Mouse (Mus musculus) forebrain, postnatal 0 days (tissue): Measurements from ENCODE around the gene Lactb. TPM values are rescaled to one million over a fixed set of nuclear protein-coding genes. Genes with fewer than 3 reads are reported as not detected.

ENCODE experiments used
- ATAC-seq: fragments of 200-750 bp; cut with Nextera tagmentation; 2 replicates; pipeline ENCODE4 v1.8.0; 2017; ENCODE audit warnings: mild to moderate bottlenecking, moderate library complexity
- DNase-seq: peaks from one replicate; pipeline ENCODE4 v3.0.0-alpha.2; 2015
- H3K27ac ChIP-seq: fragments of 300-500 bp; sonication (generic); 2 replicates; pipeline ENCODE4 v1.5.1; 2014; ENCODE audit warnings: low read depth, mild to moderate bottlenecking, antibody characterized with exemption, low read length, moderate library complexity, mixed read lengths
- H3K27me3 ChIP-seq: fragments of 300-500 bp; sonication (generic); 2 replicates; pipeline ENCODE4 v1.6.1; 2014; ENCODE audit warnings: mild to moderate bottlenecking, low read length, mixed read lengths; ENCODE audit not compliant: insufficient read depth
- H3K36me3 ChIP-seq: fragments of 300-500 bp; sonication (generic); 2 replicates; pipeline ENCODE4 v1.6.1; 2014; ENCODE audit warnings: mild to moderate bottlenecking, moderate library complexity; ENCODE audit not compliant: insufficient read depth
- H3K4me1 ChIP-seq: fragments of 300-500 bp; sonication (generic); 2 replicates; pipeline ENCODE4 v1.6.1; 2014; ENCODE audit warnings: antibody characterized with exemption; ENCODE audit not compliant: insufficient read depth
- H3K4me2 ChIP-seq: fragments of 300-500 bp; sonication (generic); 2 replicates; pipeline ENCODE4 v1.6.1; 2014; ENCODE audit warnings: low read depth, mild to moderate bottlenecking, moderate library complexity
- H3K4me3 ChIP-seq: fragments of 300-500 bp; sonication (generic); 2 replicates; pipeline ENCODE4 v1.5.1; 2014; ENCODE audit warnings: low read depth, low read length, mixed read lengths
- H3K9ac ChIP-seq: fragments of 300-500 bp; sonication (generic); 2 replicates; pipeline ENCODE4 v1.6.1; 2014; ENCODE audit warnings: mild to moderate bottlenecking
- H3K9me3 ChIP-seq: fragments of 300-500 bp; sonication (generic); 2 replicates; pipeline ENCODE4 v1.6.1; 2016; ENCODE audit warnings: low read length
- CTCF ChIP-seq: sonication (generic); IDR thresholded peaks from 2 replicates; pipeline ENCODE4 v1.5.1; 2016; ENCODE audit warnings: antibody characterized with exemption, control low read depth, low read depth
- WGBS: fragments of 180-500 bp; shearing (Covaris S2); extraction: QIAGEN DNeasy Blood & Tissue Kit; methylation state at CpG from one replicate; pipeline ENCODE4 v1.1.7; 2014; 5-methylcytosine and 5-hydroxymethylcytosine counted together
- polyA plus RNA-seq: library from polyadenylated mRNA; unstranded; fragments of >200 nt; fragmentation: Nextera tagmentation; extraction: Ambion mirVana; gene quantifications from 2 replicates; pipeline ENCODE4 v1.2.1, GENCODE M21; 2015
- total RNA-seq: library from RNA; depleted of rRNA; stranded (reverse); fragments of >200 nt; gene quantifications from 2 replicates; pipeline ENCODE4 v1.2.3, GENCODE M21; 2014; rRNA removed

The Lactb gene
- total and polyA plus RNA-seq, 2 experiments from 2014 or later, result 12.2 to 20.3 TPM

DNA sequence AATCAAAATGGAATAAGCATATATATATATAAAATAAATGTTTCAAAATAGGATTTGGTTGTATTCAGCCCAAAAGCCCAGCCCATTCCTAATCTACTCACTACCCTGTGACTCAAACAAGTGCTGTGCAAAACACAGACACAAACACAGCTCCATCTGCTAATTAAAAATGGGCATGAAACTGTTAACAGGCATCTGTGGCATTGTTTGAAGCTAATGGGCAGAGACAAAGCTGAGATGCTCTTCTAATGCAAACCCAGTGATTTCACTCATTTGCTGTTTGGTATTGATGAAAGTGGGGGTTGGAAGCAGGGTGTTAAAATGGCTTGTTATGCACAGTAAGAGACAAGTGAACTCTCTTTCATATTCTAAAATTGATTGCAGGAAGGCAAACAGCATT lies 63.0 kb downstream of the Lactb start:
- no peak overlapping the region for H3K9ac ChIP-seq
- no peak overlapping the region for H3K4me3 ChIP-seq
- H3K4me1 ChIP-seq, result no peaks in the 10 kb centered on the region
- no peaks in the 10 kb centered on the region for H3K9me3 ChIP-seq
- TF ChIP-seq CTCF, result no peak
- no peaks in the 10 kb centered on the region for H3K36me3 ChIP-seq
- no peak overlapping the region for H3K4me2 ChIP-seq
- H3K27ac ChIP-seq, result peak overlapping the region; percentile 71; the same call in 1 of the 2 replicates
- peak; percentile 45 for DNase-seq
- H3K27me3 ChIP-seq, result no peaks in the 10 kb centered on the region
- ATAC-seq, result peak; percentile 70

GRCm38 (mm10) chr9:66910677-66911076 lies 64.6 kb downstream of the Lactb start:
- no peaks in the 10 kb centered on the region for H3K4me1 ChIP-seq
- no peak overlapping the region for H3K4me3 ChIP-seq
- H3K4me2 ChIP-seq, result no peak overlapping the region
- 94% methylated on average over 5 of the region's 5 CpGs for WGBS
- no peak for ATAC-seq
- H3K36me3 ChIP-seq, result no peaks in the 10 kb centered on the region
- no peaks in the 10 kb centered on the region for H3K9me3 ChIP-seq
- H3K9ac ChIP-seq, result no peak overlapping the region
- no peaks in the 10 kb centered on the region for H3K27me3 ChIP-seq
- H3K27ac ChIP-seq, result no peak overlapping the region
- TF ChIP-seq CTCF, result no peak
- DNase-seq, result no peak

- Histone ChIP-seq H3K4me3 (no peak overlapping the region), H3K9me3 (no peaks in the 10 kb centered on the region), H3K27ac (no peak overlapping the region), H3K4me1 (no peaks in the 10 kb centered on the region), H3K4me2 (no peak overlapping the region), H3K27me3 (no peaks in the 10 kb centered on the region), H3K36me3 (no peaks in the 10 kb centered on the region), H3K9ac (no peak overlapping the region)
- TF ChIP-seq CTCF, result no peak
- no peak for DNase-seq
- no peak for ATAC-seq
- WGBS, result 84% methylated on average over 7 of the region's 7 CpGs
Measured at GRCm38 (mm10) chr9:66909922-66910321, 65.4 kb downstream of the Lactb start.

DNA sequence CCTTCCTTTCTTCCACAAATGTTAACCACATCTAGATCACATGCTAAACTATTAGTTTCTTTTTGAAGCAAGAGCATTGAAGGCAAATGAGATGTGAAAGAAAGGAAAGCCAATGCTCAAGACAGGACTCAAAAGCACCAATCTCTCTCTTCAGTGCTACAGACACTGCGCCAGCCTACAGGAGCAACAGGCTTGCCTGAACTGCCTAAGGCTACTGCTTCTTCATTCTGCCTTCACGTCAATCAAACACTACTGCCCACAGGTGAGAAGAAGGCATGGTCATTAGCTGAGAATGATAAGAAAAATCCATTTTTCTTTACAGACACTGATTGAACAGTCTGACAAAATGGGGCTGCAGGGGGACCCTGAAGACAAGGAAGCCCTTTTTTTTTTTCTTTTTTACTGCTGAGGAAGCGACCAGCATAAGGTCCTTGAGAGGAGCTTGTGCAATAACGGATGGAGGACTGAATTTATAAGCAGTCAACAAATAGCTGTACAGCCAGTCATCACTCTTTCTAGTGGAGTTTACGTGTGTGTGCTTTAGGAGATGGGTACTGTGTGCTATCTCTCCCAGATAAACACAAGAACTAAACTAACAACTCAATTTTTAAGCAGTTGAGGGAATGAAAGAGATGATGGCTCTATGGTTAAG lies 67.4 kb downstream of the Lactb start:
- no peak overlapping the region for H3K9ac ChIP-seq
- H3K4me3 ChIP-seq, result no peak overlapping the region
- 84% methylated on average over 5 of the region's 5 CpGs for WGBS
- H3K4me2 ChIP-seq, result no peak overlapping the region
- H3K9me3 ChIP-seq, result no peaks in the 10 kb centered on the region
- H3K36me3 ChIP-seq, result no peaks in the 10 kb centered on the region
- no peaks in the 10 kb centered on the region for H3K27me3 ChIP-seq
- no peak for TF ChIP-seq CTCF
- H3K27ac ChIP-seq, result no peak overlapping the region
- ATAC-seq, result no peak
- no peaks in the 10 kb centered on the region for H3K4me1 ChIP-seq
- DNase-seq, result no peak

DNA sequence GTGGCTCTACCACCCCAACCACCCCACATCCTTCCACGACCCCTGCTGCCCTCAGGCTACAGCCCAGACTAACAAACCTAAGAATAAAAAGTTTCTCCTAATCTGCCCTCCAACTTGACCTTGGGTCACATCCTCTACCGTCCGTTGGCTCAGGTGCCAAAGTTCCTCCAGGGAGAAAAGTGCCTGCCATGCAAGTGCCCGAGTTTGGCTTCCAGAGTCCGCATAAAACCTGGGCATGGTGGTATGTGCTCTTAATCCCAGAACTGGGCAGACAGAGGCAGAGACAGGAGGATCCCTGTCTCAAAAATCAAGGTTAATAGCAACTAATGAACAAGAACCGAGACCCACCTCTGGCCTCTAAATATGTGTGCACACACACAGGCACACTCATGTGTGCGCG lies 68.2 kb downstream of the Lactb start:
- no peaks in the 10 kb centered on the region for H3K4me1 ChIP-seq
- no peaks in the 10 kb centered on the region for H3K27me3 ChIP-seq
- no peak for TF ChIP-seq CTCF
- DNase-seq, result no peak
- H3K4me3 ChIP-seq, result no peak overlapping the region
- H3K4me2 ChIP-seq, result no peak overlapping the region
- no peak for ATAC-seq
- no peaks in the 10 kb centered on the region for H3K9me3 ChIP-seq
- no peak overlapping the region for H3K27ac ChIP-seq
- WGBS, result 92% methylated on average over 8 of the region's 8 CpGs
- H3K36me3 ChIP-seq, result no peaks in the 10 kb centered on the region
- no peak overlapping the region for H3K9ac ChIP-seq

- DNase-seq (no peak), ATAC-seq (no peak)
- no peak for TF ChIP-seq CTCF
- 51% methylated on average over 9 of the region's 9 CpGs for WGBS
- Histone ChIP-seq H3K9ac (no peak overlapping the region), H3K4me3 (no peak overlapping the region), H3K27ac (no peak overlapping the region), H3K9me3 (no peaks in the 10 kb centered on the region), H3K4me2 (no peak overlapping the region), H3K4me1 (no peaks in the 10 kb centered on the region), H3K27me3 (no peaks in the 10 kb centered on the region), H3K36me3 (no peaks in the 10 kb centered on the region)
Measured at GRCm38 (mm10) chr9:66905990-66906389, 69.3 kb downstream of the Lactb start.

Other genes with a start within 250 kb of the Lactb start
- gene Aph1b, start 180.0 kb downstream of the Lactb start, total RNA-seq, result 32.9 and 37.8 TPM in 2 replicates
- gene Aph1b, start 180.0 kb downstream of the Lactb start, polyA plus RNA-seq, result 15.4 and 17.7 TPM in 2 replicates
- gene Gm10647, start 178.4 kb downstream of the Lactb start, total RNA-seq, result 0.23 and 0.90 TPM in 2 replicates
- gene Gm10647, start 178.4 kb downstream of the Lactb start, polyA plus RNA-seq, result 0.33 TPM in 1 of 2 replicates, not detected in the other
- 1.0 and 2.2 TPM in 2 replicates for gene Aph1c, start 140.8 kb downstream of the Lactb start, total RNA-seq
- gene Aph1c, start 140.8 kb downstream of the Lactb start, polyA plus RNA-seq, result 2.9 and 3.6 TPM in 2 replicates
- gene Rab8b, start 55.8 kb downstream of the Lactb start, total RNA-seq, result 22.2 and 30.7 TPM in 2 replicates
- 6.0 and 20.7 TPM in 2 replicates for gene Rab8b, start 55.8 kb downstream of the Lactb start, polyA plus RNA-seq
- 129 and 139 TPM in 2 replicates for gene Rps27l, start 29.4 kb downstream of the Lactb start, total RNA-seq
- gene Rps27l, start 29.4 kb downstream of the Lactb start, polyA plus RNA-seq, result 208 and 277 TPM in 2 replicates
- gene Tpm1, start 73.9 kb upstream of the Lactb start, total RNA-seq, result 131 and 133 TPM in 2 replicates
- gene Tpm1, start 73.9 kb upstream of the Lactb start, polyA plus RNA-seq, result 120 and 134 TPM in 2 replicates